Mouse (Mus musculus): ENCODE results near the gene Sptlc3.

DNA sequence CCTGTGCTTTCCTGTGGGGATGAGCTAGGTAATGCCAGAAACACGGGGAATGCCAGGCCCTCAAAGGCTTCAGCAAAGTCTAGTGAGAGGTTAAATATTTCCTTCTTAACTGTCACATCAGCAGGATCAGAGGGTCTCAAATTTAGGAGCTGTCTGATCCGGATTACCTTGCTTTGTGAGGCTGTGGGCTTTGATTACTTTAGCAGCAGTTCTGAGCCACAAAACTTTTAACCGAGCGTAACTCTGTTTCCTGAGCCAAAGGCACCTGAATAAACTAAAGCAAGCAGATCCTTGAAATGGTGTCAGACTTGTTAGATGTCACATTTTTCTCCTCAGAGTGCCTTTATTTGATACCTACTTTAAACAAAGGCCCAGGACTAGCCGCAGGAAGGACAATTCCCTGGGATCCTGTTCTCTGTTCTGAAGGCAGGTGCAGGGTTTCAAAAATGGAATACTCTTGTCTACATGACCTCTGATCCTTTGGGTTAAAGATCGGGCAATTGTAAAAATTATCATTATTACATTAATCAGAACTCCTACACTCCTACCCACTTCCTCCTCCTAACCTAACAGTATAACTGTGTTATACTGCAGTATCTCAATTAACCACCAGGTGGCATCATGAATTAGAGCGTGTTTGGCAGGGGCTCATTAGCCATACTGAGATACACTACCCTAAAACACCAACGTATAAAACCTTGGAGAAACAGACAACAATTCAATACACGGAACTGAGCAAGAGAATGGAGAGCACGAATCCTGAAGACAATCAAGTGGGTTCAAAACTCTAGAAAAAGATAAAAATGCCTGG lies 97.4 kb downstream of the Sptlc3 start:
- no peak for TF ChIP-seq CTCF (IDR thresholded peaks at IDR 0.05; ENCODE audit: extremely low read depth, insufficient read depth, insufficient read length, insufficient replicate concordance)
- no peak for TF ChIP-seq POLR2A (IDR thresholded peaks at IDR 0.05; ENCODE audit: low read depth, low read length)

All from spleen, adult 2 months (tissue).